Mouse (Mus musculus) right cerebral cortex, postnatal 10 days (tissue): ENCODE data around the gene Pwwp2b.

Source experiments
- DNase-seq, 2 experiments: peaks; one replicate each; pipeline ENCODE4 v3.0.0; 2021; ENCODE audit warnings: low spot score in 2 of 2

Pwwp2b gene

GRCm38 (mm10) chr7:139224070-139224469, 24.2 kb upstream of the Pwwp2b start:
- peak in 1 of 2 experiments; percentile 7 for DNase-seq

GRCm38 (mm10) chr7:139224725-139225124, 23.6 kb upstream of the Pwwp2b start:
- peak in 1 of 2 experiments; percentile 27 for DNase-seq

GRCm38 (mm10) chr7:139226416-139226815, 21.9 kb upstream of the Pwwp2b start:
- DNase-seq = peak in 1 of 2 experiments; percentile 9

GRCm38 (mm10) chr7:139228447-139229171, 19.7 kb upstream of the Pwwp2b start:
- no peak for DNase-seq

- DNase-seq = peak in 1 of 2 experiments; percentile 47
Observed at GRCm38 (mm10) chr7:139229837-139230236, 18.4 kb upstream of the Pwwp2b start.

GRCm38 (mm10) chr7:139230241-139230640, 18.0 kb upstream of the Pwwp2b start:
- no peak for DNase-seq

- DNase-seq = peak; percentile 88 to 90
Observed at GRCm38 (mm10) chr7:139233714-139234113, 14.6 kb upstream of the Pwwp2b start.

- DNase-seq = peak; percentile 54 to 58
Observed at GRCm38 (mm10) chr7:139234426-139235188, 13.7 kb upstream of the Pwwp2b start.

GRCm38 (mm10) chr7:139235651-139236358, 12.5 kb upstream of the Pwwp2b start:
- no peak for DNase-seq

- DNase-seq = no peak
Observed at GRCm38 (mm10) chr7:139239432-139239831, 8.8 kb upstream of the Pwwp2b start.

- no peak for DNase-seq
Observed at GRCm38 (mm10) chr7:139246086-139246485, 2.2 kb upstream of the Pwwp2b start.

- peak; percentile 58 to 65 for DNase-seq
Observed at GRCm38 (mm10) chr7:139246931-139247880, 1.1 kb upstream of the Pwwp2b start.

GRCm38 (mm10) chr7:139248615-139249405, 528 bp downstream of the Pwwp2b start:
- no peak for DNase-seq

- DNase-seq = no peak
Observed at GRCm38 (mm10) chr7:139249406-139250210, 1.3 kb downstream of the Pwwp2b start.

GRCm38 (mm10) chr7:139251881-139252301, 3.6 kb downstream of the Pwwp2b start:
- DNase-seq = peak; percentile 59 to 67

- DNase-seq = no peak
Observed at GRCm38 (mm10) chr7:139252566-139252965, 4.3 kb downstream of the Pwwp2b start.

- DNase-seq = no peak
Observed at GRCm38 (mm10) chr7:139252986-139253385, 4.7 kb downstream of the Pwwp2b start.

GRCm38 (mm10) chr7:139253462-139253861, 5.2 kb downstream of the Pwwp2b start:
- no peak for DNase-seq

- no peak for DNase-seq
Observed at GRCm38 (mm10) chr7:139254626-139255025, 6.3 kb downstream of the Pwwp2b start.
